Mouse (Mus musculus) lung, embryonic 14.5 days (tissue): ENCODE measurements around the gene Dtx2. TPM values are rescaled to one million over a fixed set of nuclear protein-coding genes. Genes with fewer than 3 reads are reported as not detected.

Experiments
- ATAC-seq: fragments of 200-750 bp; cut with Nextera tagmentation; 2 replicates; pipeline ENCODE4 v1.8.0; 2017; ENCODE audit warnings: mild to moderate bottlenecking, moderate TSS enrichment, moderate library complexity; ENCODE audit not compliant: insufficient read depth
- DNase-seq: peaks from one replicate; pipeline ENCODE4 v3.0.0-alpha.2; 2015
- H3K27ac ChIP-seq: fragments of 300-500 bp; sonication (generic); 2 replicates; pipeline ENCODE4 v1.5.1; 2014; ENCODE audit warnings: low read depth, mild to moderate bottlenecking, moderate library complexity
- H3K27me3 ChIP-seq: fragments of 300-500 bp; sonication (generic); 2 replicates; pipeline ENCODE4 v1.6.1; 2014; ENCODE audit warnings: low read length, control low read depth; ENCODE audit not compliant: insufficient read depth
- H3K36me3 ChIP-seq: fragments of 300-500 bp; sonication (generic); 2 replicates; pipeline ENCODE4 v1.6.1; 2014; ENCODE audit warnings: control low read depth; ENCODE audit not compliant: insufficient read depth
- H3K4me1 ChIP-seq: fragments of 300-500 bp; sonication (generic); 2 replicates; pipeline ENCODE4 v1.6.1; 2014; ENCODE audit warnings: antibody characterized with exemption, control low read depth; ENCODE audit not compliant: insufficient read depth
- H3K4me2 ChIP-seq: fragments of 300-500 bp; sonication (generic); 2 replicates; pipeline ENCODE4 v1.6.1; 2014; ENCODE audit warnings: mild to moderate bottlenecking
- H3K4me3 ChIP-seq: fragments of 300-500 bp; sonication (generic); 2 replicates; pipeline ENCODE4 v1.5.1; 2014; ENCODE audit warnings: low read depth, low read length
- H3K9ac ChIP-seq: fragments of 300-500 bp; sonication (generic); 2 replicates; pipeline ENCODE4 v1.6.1; 2014
- H3K9me3 ChIP-seq: fragments of 300-500 bp; sonication (generic); 2 replicates; pipeline ENCODE4 v1.6.1; 2016; ENCODE audit warnings: low read depth, low read length, control low read depth
- CTCF ChIP-seq: IDR thresholded peaks from 2 replicates; pipeline ENCODE4 v1.5.1; 2016; ENCODE audit warnings: antibody characterized with exemption, low read depth
- WGBS: fragments of 180-500 bp; shearing (Covaris S2); extraction: QIAGEN DNeasy Blood & Tissue Kit; methylation state at CpG from one replicate; pipeline ENCODE4 v1.1.7; 2014; 5-methylcytosine and 5-hydroxymethylcytosine counted together
- polyA plus RNA-seq: library from polyadenylated mRNA; unstranded; fragments of >200 nt; fragmentation: Nextera tagmentation; extraction: Ambion mirVana; gene quantifications from 2 replicates; pipeline ENCODE4 v1.2.1, GENCODE M21; 2014

Dtx2 gene
- polyA plus RNA-seq, 1 experiment from 2014 or later = 24.4 TPM

- no peaks in the 10 kb centered on the region for H3K9me3 ChIP-seq
- no peaks in the 10 kb centered on the region for H3K36me3 ChIP-seq
- H3K27ac ChIP-seq = peak overlapping the region; percentile 87
- peaks cover 7% of the 10 kb centered on the region for H3K4me1 ChIP-seq
- no peak for TF ChIP-seq CTCF
- H3K4me3 ChIP-seq = peak overlapping the region; percentile 32; the same call in 1 of the 2 replicates
- H3K27me3 ChIP-seq = no peaks in the 10 kb centered on the region
- H3K9ac ChIP-seq = peak overlapping the region; percentile 35; the same call in 1 of the 2 replicates
- WGBS = 77% methylated on average over 9 of the region's 9 CpGs
- no peak for ATAC-seq
- DNase-seq = no peak
- H3K4me2 ChIP-seq = peak overlapping the region; percentile 61
These were observed 38.0 kb upstream of the Dtx2 start for GRCm38 (mm10) chr5:135956300-135957206.

DNA sequence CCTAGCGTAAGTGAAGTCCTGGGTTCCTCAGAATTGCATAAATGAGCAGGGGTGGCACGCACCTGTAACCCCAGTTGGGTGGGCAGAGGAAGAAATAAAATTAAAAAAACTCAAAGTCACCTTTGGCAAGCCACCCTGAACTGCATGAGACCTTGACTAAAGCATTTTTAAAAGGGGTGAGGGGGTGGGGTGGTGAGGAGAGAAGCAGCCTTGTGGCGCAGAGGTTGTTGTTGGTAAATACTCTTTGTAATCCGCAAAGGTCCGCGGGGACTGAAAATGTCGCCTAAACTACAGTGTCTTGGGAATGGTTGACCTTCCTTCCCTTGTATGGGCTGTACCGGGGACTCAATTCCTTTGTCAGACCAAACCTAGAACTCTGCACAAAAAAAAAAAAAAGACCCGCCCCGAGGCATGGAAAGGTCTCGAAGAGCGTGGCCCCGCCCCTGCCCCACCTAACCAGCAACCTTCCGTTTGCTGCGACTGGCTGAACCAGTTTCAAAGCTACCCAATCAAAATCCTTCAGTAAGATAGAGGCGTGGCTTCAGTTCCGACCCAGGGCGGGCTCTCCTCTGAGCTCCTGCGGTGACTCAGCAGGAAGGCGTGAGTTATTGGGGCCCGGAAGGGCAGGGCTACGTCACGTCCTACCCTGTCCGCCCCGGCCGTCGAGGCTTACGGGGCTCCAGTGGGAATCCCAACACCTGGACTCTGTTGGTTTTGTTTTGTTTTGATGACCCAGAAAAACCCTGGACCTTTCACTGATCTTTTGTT is 37.2 kb upstream of the Dtx2 start:
- Histone ChIP-seq H3K4me1 (peaks cover 12% of the 10 kb centered on the region), H3K9ac (peak overlapping the region; percentile 35), H3K36me3 (no peaks in the 10 kb centered on the region), H3K27me3 (no peaks in the 10 kb centered on the region), H3K9me3 (no peaks in the 10 kb centered on the region), H3K4me2 (peak overlapping the region; percentile 61), H3K27ac (peak overlapping the region; percentile 89), H3K4me3 (peak overlapping the region; percentile 32)
- DNase-seq = peak; percentile 99
- 7% methylated on average over 28 of the region's 28 CpGs for WGBS
- no peak for TF ChIP-seq CTCF
- peak; percentile 83 for ATAC-seq

DNA sequence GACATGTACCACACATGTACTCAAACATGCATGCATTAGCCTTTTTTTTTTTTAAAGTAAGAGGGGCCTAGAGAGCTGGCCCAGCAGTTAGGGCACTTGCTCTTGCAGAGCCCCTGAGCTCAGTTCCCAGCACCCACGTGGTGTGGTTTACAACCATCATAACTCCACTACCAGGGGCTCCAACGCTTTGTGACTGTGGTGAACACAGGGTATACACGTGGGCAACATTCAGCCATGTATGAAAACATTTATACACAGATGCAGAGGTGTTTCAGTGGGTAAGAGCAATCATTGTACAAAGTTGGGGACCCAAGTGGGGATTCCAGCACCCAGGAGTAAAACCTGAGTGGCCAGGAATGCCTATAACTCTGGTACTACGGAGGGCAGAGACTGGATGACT is 36.2 kb upstream of the Dtx2 start:
- peak overlapping the region; percentile 61 for H3K4me2 ChIP-seq
- no peaks in the 10 kb centered on the region for H3K27me3 ChIP-seq
- 87% methylated on average over 4 of the region's 4 CpGs for WGBS
- H3K4me1 ChIP-seq = peaks cover 12% of the 10 kb centered on the region
- H3K36me3 ChIP-seq = no peaks in the 10 kb centered on the region
- DNase-seq = no peak
- H3K4me3 ChIP-seq = peak overlapping the region; percentile 32; the same call in 1 of the 2 replicates
- TF ChIP-seq CTCF = no peak
- no peak overlapping the region for H3K9ac ChIP-seq
- H3K9me3 ChIP-seq = no peaks in the 10 kb centered on the region
- peak overlapping the region; percentile 89 for H3K27ac ChIP-seq
- ATAC-seq = no peak

GRCm38 (mm10) chr5:135959911-135960310 is 34.7 kb upstream of the Dtx2 start:
- 85% methylated on average over 7 of the region's 7 CpGs for WGBS
- Histone ChIP-seq H3K4me1 (peaks cover 12% of the 10 kb centered on the region), H3K36me3 (no peaks in the 10 kb centered on the region), H3K9ac (no peak overlapping the region), H3K9me3 (no peaks in the 10 kb centered on the region), H3K27me3 (no peaks in the 10 kb centered on the region), H3K4me2 (no peak overlapping the region), H3K4me3 (no peak overlapping the region), H3K27ac (no peak overlapping the region)
- TF ChIP-seq CTCF = no peak
- no peak for ATAC-seq
- no peak for DNase-seq

DNA sequence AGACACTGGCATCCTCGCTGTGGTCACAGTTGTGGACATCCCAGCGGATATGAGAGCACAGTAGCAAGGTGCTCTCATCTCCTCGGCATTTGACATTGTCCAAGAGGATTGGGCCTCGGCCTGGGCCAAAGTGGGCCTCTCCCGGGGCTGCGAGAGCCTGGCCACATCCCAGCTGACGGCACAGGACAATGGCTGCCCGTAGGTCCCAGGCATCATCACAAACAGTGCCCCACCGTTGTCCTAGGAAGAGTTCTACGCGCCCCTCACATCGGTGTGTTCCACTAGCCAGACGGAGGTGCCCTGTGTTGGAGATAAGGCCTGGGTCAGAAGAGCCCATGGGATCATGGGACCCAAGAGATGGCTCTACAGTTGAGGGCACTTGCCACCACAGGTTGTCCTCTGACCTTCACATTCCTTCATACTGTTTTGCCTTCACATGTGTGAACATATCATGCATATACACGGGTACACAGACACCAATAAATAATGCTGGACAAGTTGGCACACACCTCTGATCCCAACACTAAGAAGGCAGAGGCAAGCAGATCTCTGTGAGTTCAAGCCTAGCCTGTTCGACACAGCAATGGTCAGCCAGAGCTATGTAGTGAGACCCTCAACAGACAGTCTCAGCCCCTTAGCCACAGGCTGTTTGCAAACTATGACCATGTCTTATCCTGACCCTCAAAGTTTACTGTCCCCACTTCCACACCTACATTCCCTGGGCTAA is 33.5 kb upstream of the Dtx2 start:
- Histone ChIP-seq H3K9me3 (no peaks in the 10 kb centered on the region), H3K36me3 (no peaks in the 10 kb centered on the region), H3K27me3 (no peaks in the 10 kb centered on the region), H3K4me1 (peaks cover 12% of the 10 kb centered on the region), H3K9ac (no peak overlapping the region; the same call in 1 of the 2 replicates), H3K4me3 (peak overlapping the region; percentile 63; the same call in 1 of the 2 replicates), H3K27ac (peak overlapping the region; percentile 93; the same call in 1 of the 2 replicates), H3K4me2 (peak overlapping the region; percentile 94)
- TF ChIP-seq CTCF = no peak
- ATAC-seq (no peak), DNase-seq (no peak)
- WGBS = 94% methylated on average over 15 of the region's 15 CpGs

DNA sequence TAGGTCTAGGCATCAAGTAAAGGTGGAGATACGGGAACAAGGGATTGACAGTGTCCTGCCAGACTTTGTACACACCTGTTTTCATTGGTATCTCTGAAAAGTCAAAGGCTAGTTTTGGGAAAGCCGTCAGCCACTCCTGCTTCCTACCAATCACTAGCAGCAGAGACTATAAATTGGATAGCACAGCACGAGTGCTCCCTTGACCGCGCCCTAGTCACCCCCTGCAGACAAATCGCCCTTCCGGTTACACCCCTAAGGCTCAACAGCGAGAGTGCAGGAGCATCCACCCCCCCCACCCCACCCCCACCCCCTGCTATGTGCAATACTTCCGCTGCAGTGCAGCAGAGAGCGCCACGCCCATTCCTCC is 32.5 kb upstream of the Dtx2 start:
- H3K4me2 ChIP-seq = peak overlapping the region; percentile 94
- H3K27ac ChIP-seq = peak overlapping the region; percentile 93
- no peaks in the 10 kb centered on the region for H3K9me3 ChIP-seq
- ATAC-seq (peak; percentile 73; the same call in 1 of the 2 replicates), DNase-seq (no peak)
- no peak for TF ChIP-seq CTCF
- H3K27me3 ChIP-seq = no peaks in the 10 kb centered on the region
- peaks cover 10% of the 10 kb centered on the region for H3K4me1 ChIP-seq
- peak overlapping the region; percentile 32 for H3K9ac ChIP-seq
- no peaks in the 10 kb centered on the region for H3K36me3 ChIP-seq
- peak overlapping the region; percentile 63 for H3K4me3 ChIP-seq
- 1% methylated on average over 11 of the region's 11 CpGs for WGBS
